Mouse (Mus musculus) liver, adult 2 months (tissue): Measurements from ENCODE around the gene Upk1a.

Experiments used
- CTCF ChIP-seq: fragments of 200-500 bp; IDR thresholded peaks from 2 replicates; pipeline ENCODE4 v1.5.1; 2011; ENCODE audit warnings: low read depth, low read length, control low read depth
- POLR2A ChIP-seq: fragments of 200-500 bp; IDR thresholded peaks from 2 replicates; pipeline ENCODE4 v1.6.1; 2011; ENCODE audit warnings: low read length, control low read depth; ENCODE audit not compliant: insufficient read depth; ENCODE audit errors: extremely low read depth

DNA sequence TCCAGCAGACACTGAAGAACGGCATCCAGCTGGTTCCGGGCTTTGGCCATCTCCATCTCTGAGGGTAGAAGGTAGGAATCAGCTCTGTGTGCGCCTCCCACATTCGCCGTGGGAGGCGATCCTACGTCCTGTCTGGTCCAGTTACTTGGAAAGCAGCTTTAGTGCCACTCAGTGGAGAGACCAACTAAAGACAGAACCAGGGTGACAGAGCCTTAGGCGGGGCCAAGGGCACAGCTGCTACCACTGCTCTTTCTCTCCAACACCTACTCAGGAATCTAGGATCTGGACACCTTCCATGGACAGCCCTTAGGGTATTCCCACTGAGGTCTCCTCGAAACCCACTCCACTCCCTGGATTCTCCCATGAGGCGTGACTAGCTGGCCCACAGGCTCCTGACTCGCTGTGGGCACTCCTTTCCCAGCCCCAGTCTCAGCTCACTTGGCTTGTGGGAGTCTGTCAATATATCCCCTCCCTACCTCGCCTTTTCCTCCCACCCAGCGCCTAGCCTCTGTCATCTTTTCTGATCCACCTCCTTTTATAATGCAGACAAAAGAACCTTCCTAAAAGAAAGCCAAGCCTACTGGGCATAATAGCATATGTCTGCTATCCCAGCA lies 54.6 kb downstream of the Upk1a start:
- TF ChIP-seq CTCF (no peak), POLR2A (no peak)
